Mouse (Mus musculus): Measurements from ENCODE around the gene Slc3a2. TPM values are rescaled to one million over a fixed set of nuclear protein-coding genes. Genes with fewer than 3 reads are reported as not detected.

Slc3a2 gene
- 157 TPM in 2 replicates for polyA plus RNA-seq (2014; fragmentation: Nextera tagmentation; extraction: Ambion mirVana)

- Histone ChIP-seq H3K9me3 (ENCODE audit: control insufficient read depth, low read length) (no peaks in the 10 kb centered on the region), H3K9ac (replicated peaks; ENCODE audit: low read length) (peak within 1 kb of the TSS; percentile 92), H3K4me2 (ENCODE audit: low read length) (peak within 1 kb of the TSS; percentile 84), H3K4me1 (ENCODE audit: control insufficient read depth, insufficient read depth, low read length) (peaks cover 33% of the 10 kb centered on the region), H3K27ac (replicated peaks; ENCODE audit: low read depth, low read length) (peak within 1 kb of the TSS; percentile 95), H3K27me3 (ENCODE audit: control insufficient read depth, insufficient read depth, low read length) (no peaks in the 10 kb centered on the region), H3K4me3 (replicated peaks; ENCODE audit: low read depth, low read length) (peak within 1 kb of the TSS; percentile 56), H3K36me3 (ENCODE audit: control insufficient read depth, insufficient read depth, low read length) (peaks cover 28% of the 10 kb centered on the region)
- WGBS: under 1% methylated on average over 50 of the region's 50 CpGs
- ATAC-seq (ENCODE audit: low FRiP score, low TSS enrichment): peak; percentile 96
- peak; percentile 99 for DNase-seq
Measured at GRCm38 (mm10) chr19:8722907-8723573, at the start of gene Slc3a2. Gene Slc3a2, minus strand, starts transcription at chr19:8723369.

DNA sequence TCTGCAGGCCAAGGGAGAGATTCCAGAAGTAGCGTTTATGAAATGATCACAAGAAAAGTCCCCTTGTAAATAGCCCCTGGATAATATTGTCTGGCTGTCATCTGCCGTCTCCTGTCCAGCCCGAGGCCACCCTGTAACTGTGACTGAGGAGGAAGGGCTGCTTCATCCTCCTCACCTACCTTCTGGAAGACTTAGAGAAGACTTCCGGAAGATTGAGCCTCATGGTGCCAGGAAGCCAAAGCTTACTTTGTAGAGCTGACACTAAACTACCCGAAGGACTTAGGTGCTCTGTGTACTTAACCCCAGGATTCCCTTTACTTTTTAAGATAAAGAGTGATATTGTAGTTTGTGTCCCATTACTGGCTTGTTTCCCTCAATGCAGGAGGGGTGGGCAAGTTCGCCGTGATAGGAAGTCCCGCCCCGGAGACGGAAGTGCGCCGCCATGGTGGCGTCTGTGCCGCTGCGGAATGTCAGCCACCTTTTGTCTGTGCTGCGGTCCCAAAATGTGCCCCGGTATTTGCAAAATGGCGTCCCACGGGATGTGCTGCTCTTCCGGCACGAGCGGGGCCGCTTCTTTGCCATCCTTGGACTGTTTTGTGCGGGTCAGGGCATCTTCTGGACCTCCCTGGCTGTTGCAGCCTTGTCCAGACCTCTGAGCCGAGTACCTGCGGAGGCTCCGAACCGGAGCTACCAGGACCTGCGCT is 47.5 kb upstream of the Slc3a2 start, which contains the start of gene Tmem223:
TSS of gene Tmem223 (plus strand) at position 430 of the 704 bp plus-strand sequence.
- Histone ChIP-seq H3K4me2 (ENCODE audit: low read length) (peak within 1 kb of the TSS; percentile 68), H3K36me3 (ENCODE audit: control insufficient read depth, insufficient read depth, low read length) (peaks cover 71% of the 10 kb centered on the region), H3K27ac (replicated peaks; ENCODE audit: low read depth, low read length) (peak within 1 kb of the TSS; percentile 88), H3K27me3 (ENCODE audit: control insufficient read depth, insufficient read depth, low read length) (no peaks in the 10 kb centered on the region), H3K9ac (replicated peaks; ENCODE audit: low read length) (peak within 1 kb of the TSS; percentile 84), H3K4me1 (ENCODE audit: control insufficient read depth, insufficient read depth, low read length) (peaks cover 33% of the 10 kb centered on the region), H3K9me3 (ENCODE audit: control insufficient read depth, low read length) (no peaks in the 10 kb centered on the region), H3K4me3 (replicated peaks; ENCODE audit: low read depth, low read length) (peak within 1 kb of the TSS; percentile 78)
- peak; percentile 88 for DNase-seq
- 19% methylated on average over 29 of the region's 29 CpGs for WGBS
- ATAC-seq (ENCODE audit: low FRiP score, low TSS enrichment): peak; percentile 55; the same call in 1 of the 2 replicates

DNA sequence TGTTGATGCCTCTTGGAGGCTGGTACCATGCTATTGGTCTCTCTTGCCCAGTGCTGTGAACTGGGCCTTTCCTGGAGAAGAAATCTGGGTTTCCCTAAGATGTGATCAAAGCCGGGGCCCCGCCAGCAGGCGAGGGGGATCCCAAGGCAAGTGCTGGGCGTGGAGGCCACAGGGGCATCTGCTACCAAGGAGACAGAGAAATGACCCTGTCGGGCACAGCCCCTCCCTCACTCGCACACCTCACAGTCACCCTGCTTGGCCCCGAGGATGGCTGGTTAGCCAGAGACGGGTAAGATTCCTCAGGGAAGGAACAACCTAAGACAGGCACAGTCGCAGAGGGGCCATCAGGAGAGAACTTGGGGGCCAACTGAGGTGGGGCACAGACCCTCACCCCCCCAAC is 42.4 kb upstream of the Slc3a2 start:
- Histone ChIP-seq H3K4me3 (replicated peaks; ENCODE audit: low read depth, low read length) (no peak overlapping the region), H3K9ac (replicated peaks; ENCODE audit: low read length) (no peak overlapping the region), H3K9me3 (ENCODE audit: control insufficient read depth, low read length) (peaks cover 7% of the 10 kb centered on the region; the same call in 1 of the 2 replicates), H3K36me3 (ENCODE audit: control insufficient read depth, insufficient read depth, low read length) (peaks cover 85% of the 10 kb centered on the region), H3K27me3 (ENCODE audit: control insufficient read depth, insufficient read depth, low read length) (no peaks in the 10 kb centered on the region), H3K27ac (replicated peaks; ENCODE audit: low read depth, low read length) (no peak overlapping the region), H3K4me2 (ENCODE audit: low read length) (no peak overlapping the region), H3K4me1 (ENCODE audit: control insufficient read depth, insufficient read depth, low read length) (0 out of 2 replicates have a peak, but pooled peaks cover 3% of the 10 kb centered on the region)
- no peak for DNase-seq
- ATAC-seq (ENCODE audit: low FRiP score, low TSS enrichment): no peak
- WGBS: 98% methylated on average over 9 of the region's 9 CpGs

DNA sequence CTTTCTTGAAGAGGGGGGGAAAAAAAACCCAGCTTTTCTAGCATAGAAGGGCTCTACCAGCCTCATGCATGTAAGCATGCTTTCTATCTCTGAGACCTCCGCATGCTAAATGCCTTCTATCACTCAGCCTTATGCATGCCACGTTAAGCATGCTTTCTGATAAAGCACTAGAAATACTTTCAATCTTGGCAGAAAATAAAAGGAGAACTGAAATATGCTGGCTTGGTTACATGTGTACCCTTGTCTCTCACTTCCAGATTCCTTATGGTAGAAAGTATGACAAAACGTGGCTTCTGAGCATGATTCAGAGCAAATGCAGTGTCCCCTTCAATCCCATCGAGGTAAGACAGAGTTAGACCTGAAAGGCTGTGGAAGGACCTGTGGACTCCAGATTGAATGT is 40.1 kb upstream of the Slc3a2 start:
- Histone ChIP-seq H3K4me1 (ENCODE audit: control insufficient read depth, insufficient read depth, low read length) (peaks cover 3% of the 10 kb centered on the region), H3K27me3 (ENCODE audit: control insufficient read depth, insufficient read depth, low read length) (no peaks in the 10 kb centered on the region), H3K4me2 (ENCODE audit: low read length) (no peak overlapping the region), H3K9me3 (ENCODE audit: control insufficient read depth, low read length) (peaks cover 7% of the 10 kb centered on the region; the same call in 1 of the 2 replicates), H3K36me3 (ENCODE audit: control insufficient read depth, insufficient read depth, low read length) (peaks cover 62% of the 10 kb centered on the region), H3K9ac (replicated peaks; ENCODE audit: low read length) (no peak overlapping the region), H3K27ac (replicated peaks; ENCODE audit: low read depth, low read length) (no peak overlapping the region), H3K4me3 (replicated peaks; ENCODE audit: low read depth, low read length) (no peak overlapping the region)
- 97% methylated on average over 4 of the region's 4 CpGs for WGBS
- DNase-seq (no peak), ATAC-seq (ENCODE audit: low FRiP score, low TSS enrichment) (no peak)

DNA sequence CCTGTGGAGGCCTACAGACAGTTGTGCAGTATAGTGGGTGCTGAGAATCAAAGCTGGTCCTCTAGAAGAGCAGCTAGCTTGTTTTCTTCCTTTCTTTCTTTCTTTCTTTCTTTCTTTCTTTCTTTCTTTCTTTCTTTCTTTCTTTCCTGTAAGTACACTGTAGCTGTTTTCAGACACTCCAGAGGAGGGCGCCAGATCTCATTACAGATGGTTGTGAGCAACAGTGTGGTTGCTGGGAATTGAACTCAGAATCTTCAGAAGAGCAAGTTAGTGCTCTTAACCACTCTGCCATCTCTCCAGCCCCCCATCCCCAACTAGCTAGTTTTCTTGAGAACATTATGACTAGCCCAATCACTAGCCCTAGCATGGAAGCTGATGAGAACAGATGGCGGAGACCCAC is 37.6 kb upstream of the Slc3a2 start:
- H3K9ac ChIP-seq (replicated peaks; ENCODE audit: low read length): no peak overlapping the region
- 92% methylated on average over 2 of the region's 2 CpGs for WGBS
- no peak overlapping the region for H3K4me3 ChIP-seq (replicated peaks; ENCODE audit: low read depth, low read length)
- H3K27ac ChIP-seq (replicated peaks; ENCODE audit: low read depth, low read length): no peak overlapping the region
- ATAC-seq (ENCODE audit: low FRiP score, low TSS enrichment) (no peak), DNase-seq (no peak)
- peaks cover 7% of the 10 kb centered on the region; the same call in 1 of the 2 replicates for H3K9me3 ChIP-seq (ENCODE audit: control insufficient read depth, low read length)
- H3K27me3 ChIP-seq (ENCODE audit: control insufficient read depth, insufficient read depth, low read length): no peaks in the 10 kb centered on the region
- H3K4me2 ChIP-seq (ENCODE audit: low read length): no peak overlapping the region
- H3K36me3 ChIP-seq (ENCODE audit: control insufficient read depth, insufficient read depth, low read length): peaks cover 37% of the 10 kb centered on the region
- H3K4me1 ChIP-seq (ENCODE audit: control insufficient read depth, insufficient read depth, low read length): peaks cover 16% of the 10 kb centered on the region

- no peak overlapping the region for H3K4me3 ChIP-seq (replicated peaks; ENCODE audit: low read depth, low read length)
Measured at GRCm38 (mm10) chr19:8758899-8759298, 35.7 kb upstream of the Slc3a2 start.

DNA sequence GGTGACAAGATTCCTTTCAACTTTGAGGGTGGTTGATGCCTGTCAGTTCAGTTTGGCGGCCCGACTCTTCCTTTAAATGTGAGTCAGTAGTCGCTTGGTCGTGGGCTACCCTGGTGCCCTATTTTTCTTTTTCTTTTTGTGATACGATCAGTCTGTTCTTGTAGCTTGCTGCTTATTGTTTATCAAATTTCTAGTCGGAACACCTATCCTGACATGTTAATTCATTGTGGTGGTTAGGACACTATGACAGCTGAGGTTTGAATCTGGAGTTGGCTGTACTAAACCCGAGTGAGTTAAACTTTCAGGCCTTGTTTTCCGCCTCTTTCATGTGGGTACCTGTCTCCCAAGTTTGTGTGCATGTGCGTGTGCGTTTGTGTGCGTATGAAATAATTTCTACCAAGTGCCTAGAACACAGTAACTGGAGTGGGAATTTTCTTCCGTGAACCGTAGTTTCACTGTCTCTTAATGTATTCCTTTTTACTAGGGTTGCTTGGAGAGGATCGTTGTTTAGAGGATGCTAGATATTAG is 34.4 kb upstream of the Slc3a2 start:
- ATAC-seq (ENCODE audit: low FRiP score, low TSS enrichment) (no peak), DNase-seq (no peak)
- Histone ChIP-seq H3K9me3 (ENCODE audit: control insufficient read depth, low read length) (no peaks in the 10 kb centered on the region), H3K27ac (replicated peaks; ENCODE audit: low read depth, low read length) (peak overlapping the region; percentile 87), H3K36me3 (ENCODE audit: control insufficient read depth, insufficient read depth, low read length) (peaks cover 34% of the 10 kb centered on the region), H3K27me3 (ENCODE audit: control insufficient read depth, insufficient read depth, low read length) (no peaks in the 10 kb centered on the region), H3K9ac (replicated peaks; ENCODE audit: low read length) (peak overlapping the region; percentile 94), H3K4me3 (replicated peaks; ENCODE audit: low read depth, low read length) (peak overlapping the region; percentile 96), H3K4me2 (ENCODE audit: low read length) (peak overlapping the region; percentile 84), H3K4me1 (ENCODE audit: control insufficient read depth, insufficient read depth, low read length) (peaks cover 16% of the 10 kb centered on the region)
- WGBS: 6% methylated on average over 14 of the region's 14 CpGs

More at GRCm38 (mm10) chr19:8758899-8759298, 35.7 kb upstream of the Slc3a2 start:
- peaks cover 16% of the 10 kb centered on the region for H3K4me1 ChIP-seq (ENCODE audit: control insufficient read depth, insufficient read depth, low read length)
- peak overlapping the region; percentile 84; the same call in 1 of the 2 replicates for H3K4me2 ChIP-seq (ENCODE audit: low read length)
- ATAC-seq (ENCODE audit: low FRiP score, low TSS enrichment): no peak
- no peak for DNase-seq
- no peaks in the 10 kb centered on the region for H3K9me3 ChIP-seq (ENCODE audit: control insufficient read depth, low read length)
- no peak overlapping the region for H3K27ac ChIP-seq (replicated peaks; ENCODE audit: low read depth, low read length)
- H3K36me3 ChIP-seq (ENCODE audit: control insufficient read depth, insufficient read depth, low read length): peaks cover 35% of the 10 kb centered on the region
- H3K27me3 ChIP-seq (ENCODE audit: control insufficient read depth, insufficient read depth, low read length): no peaks in the 10 kb centered on the region
- WGBS: 94% methylated on average over 2 of the region's 2 CpGs
- no peak overlapping the region for H3K9ac ChIP-seq (replicated peaks; ENCODE audit: low read length)

DNA sequence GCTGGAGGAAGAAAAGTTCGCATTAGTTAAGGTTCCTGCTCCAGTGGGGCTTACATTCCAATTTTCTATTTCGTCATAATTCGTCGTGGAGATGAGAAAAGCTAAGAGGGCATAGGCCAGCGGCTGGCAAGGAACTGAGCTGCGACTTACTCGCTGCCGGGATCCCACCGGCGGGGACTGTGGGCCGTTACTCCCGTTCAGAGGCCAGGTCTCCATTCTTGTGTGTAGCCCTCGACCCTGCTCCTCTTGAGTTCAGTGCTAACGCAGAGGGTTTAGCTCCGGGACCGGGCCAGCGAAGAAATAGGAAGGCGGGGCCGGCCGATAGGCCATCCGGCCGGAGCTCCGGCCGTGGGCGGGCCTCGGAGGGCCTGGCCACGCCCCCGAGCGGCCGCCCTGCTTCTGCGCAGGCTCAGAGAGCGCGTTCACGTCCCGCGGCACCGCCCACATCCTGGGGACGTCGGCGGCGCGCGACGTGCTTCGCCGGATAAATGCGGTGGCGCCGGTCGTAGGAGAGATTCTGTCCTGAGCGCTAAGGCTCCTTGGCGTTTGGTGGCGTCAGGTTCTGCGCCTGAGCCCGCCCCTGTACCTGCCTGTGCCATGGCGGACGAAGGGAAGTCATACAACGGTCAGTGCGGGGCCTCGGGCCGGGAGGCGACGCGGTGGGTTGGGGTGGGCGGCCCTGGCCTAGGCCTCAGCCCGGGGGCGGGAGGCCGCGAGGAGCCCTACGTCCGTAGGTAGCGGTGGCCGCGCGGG is 33.6 kb upstream of the Slc3a2 start, which contains the start of gene Nxf1:
TSS of gene Nxf1 (plus strand) at position 439 of the 753 bp plus-strand sequence.
- Histone ChIP-seq H3K4me2 (ENCODE audit: low read length) (peak within 1 kb of the TSS; percentile 84), H3K27me3 (ENCODE audit: control insufficient read depth, insufficient read depth, low read length) (no peaks in the 10 kb centered on the region), H3K4me3 (replicated peaks; ENCODE audit: low read depth, low read length) (peak within 1 kb of the TSS; percentile 96), H3K9me3 (ENCODE audit: control insufficient read depth, low read length) (no peaks in the 10 kb centered on the region), H3K9ac (replicated peaks; ENCODE audit: low read length) (peak within 1 kb of the TSS; percentile 94), H3K27ac (replicated peaks; ENCODE audit: low read depth, low read length) (peak within 1 kb of the TSS; percentile 87), H3K4me1 (ENCODE audit: control insufficient read depth, insufficient read depth, low read length) (peaks cover 16% of the 10 kb centered on the region), H3K36me3 (ENCODE audit: control insufficient read depth, insufficient read depth, low read length) (peaks cover 36% of the 10 kb centered on the region)
- ATAC-seq (ENCODE audit: low FRiP score, low TSS enrichment) (peak; percentile 95), DNase-seq (peak; percentile 98)
- under 1% methylated on average over 75 of the region's 75 CpGs for WGBS
